Mouse (Mus musculus) 3T3-L1 (cell line): ENCODE measurements at regions not wholly inside any gene's neighbourhood (a gene's known extent, or its start where the extent isn't known, plus 50 kb on each side); places are given as distances from the start of the nearest gene placed in this dataset.

Experiments
- DNase-seq: peaks from one replicate; pipeline ENCODE4 v3.0.0-alpha.2; 2015; ENCODE audit warnings: low read depth, low spot score

GRCm38 (mm10) chr19:53442756-53443654 lies 52.6 kb upstream of the Smndc1 start:
- no peak for DNase-seq

DNA sequence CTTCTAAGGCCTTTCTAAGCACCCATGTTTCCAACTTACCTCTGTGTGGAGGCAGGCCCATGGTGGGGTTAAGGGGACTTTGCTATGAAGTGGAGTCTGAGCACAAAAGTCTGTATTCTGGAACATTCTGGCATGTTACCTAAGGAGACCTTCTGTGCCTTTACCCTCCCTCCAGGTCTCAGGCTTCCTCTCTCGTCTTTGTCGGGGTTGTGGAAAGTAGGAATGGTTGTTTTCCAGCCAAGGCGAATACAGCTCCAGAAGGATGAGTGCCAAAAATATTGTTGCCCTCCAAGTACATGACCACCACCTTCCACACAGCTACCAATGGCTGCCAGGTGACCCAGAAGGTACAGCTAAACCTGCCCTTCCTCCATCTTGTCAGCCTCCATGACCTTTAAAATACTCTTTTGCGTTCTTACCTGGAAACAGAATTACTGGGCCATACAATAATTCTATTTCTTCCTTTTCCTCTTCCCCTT lies 51.8 kb upstream of the Smndc1 start:
- DNase-seq = no peak

GRCm38 (mm10) chr19:53441449-53442131 lies 51.2 kb upstream of the Smndc1 start:
- DNase-seq = no peak

GRCm38 (mm10) chr19:53440327-53441055 lies 50.1 kb upstream of the Smndc1 start:
- no peak for DNase-seq
